Mouse (Mus musculus) activated CD4-positive, CD25-positive, alpha-beta regulatory T cell, adult 4 months (primary cell): ENCODE measurements around the gene Plekha7. TPM values are rescaled to one million over a fixed set of nuclear protein-coding genes. Genes with fewer than 3 reads are reported as not detected.

Source experiments
- ATAC-seq: one replicate; pipeline ENCODE4 v1.8.0; 2017
- polyA plus RNA-seq, 2 experiments: library from polyadenylated mRNA; unstranded; fragments of 100-300 nt; shearing (Covaris generic); gene quantifications; one replicate each; pipeline ENCODE4 v1.2.1; 2017

The Plekha7 gene
- 10 to 100 TPM in 1 of 2 experiments, 1 to 10 TPM in 1; 4.3 to 11.3 TPM for polyA plus RNA-seq

GRCm38 (mm10) chr7:116307871-116308631, at the start of gene Plekha7:
Gene Plekha7 (minus strand): TSS chr7:116308376.
- peak; percentile 57 for ATAC-seq

GRCm38 (mm10) chr7:116336226-116336625, 28.1 kb upstream of the Plekha7 start:
- peak; percentile 27 for ATAC-seq

DNA sequence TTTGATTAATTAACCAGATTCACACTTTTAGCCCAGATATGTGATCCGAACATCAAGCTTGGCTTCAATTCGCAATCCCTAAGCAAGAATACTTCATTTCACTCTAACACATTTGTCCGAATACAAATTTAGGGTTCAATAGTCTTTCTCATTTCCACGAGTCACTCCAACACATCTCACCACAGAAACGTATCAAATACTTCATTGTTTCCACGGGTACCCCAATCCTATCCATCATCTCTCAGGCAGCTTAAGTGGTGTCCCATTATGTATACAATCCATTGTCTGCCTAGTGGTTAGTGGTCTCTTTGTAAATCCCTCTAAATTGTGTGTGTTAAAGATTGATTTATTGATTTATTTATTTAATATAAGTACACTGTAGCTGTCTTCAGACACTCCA, 27.0 kb upstream of the Plekha7 start:
- no peak for ATAC-seq

DNA sequence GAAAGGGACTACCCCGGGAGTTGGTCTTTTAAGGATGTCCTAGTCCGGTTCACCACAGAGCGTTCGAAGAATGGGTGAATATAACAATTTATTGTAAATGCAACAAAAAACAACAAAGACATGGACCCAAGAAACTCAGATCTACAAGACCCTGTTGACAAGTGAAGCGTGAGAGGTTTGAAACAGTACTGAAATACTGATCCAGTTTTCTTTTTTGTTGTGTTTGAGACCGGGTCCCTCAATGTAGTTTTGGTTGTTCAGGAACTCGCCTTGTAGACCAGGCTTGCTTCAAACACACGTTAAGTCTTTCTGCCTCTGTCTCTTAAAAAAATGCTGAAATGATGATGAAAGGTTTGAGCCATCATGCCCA, 26.5 kb upstream of the Plekha7 start:
- no peak for ATAC-seq

DNA sequence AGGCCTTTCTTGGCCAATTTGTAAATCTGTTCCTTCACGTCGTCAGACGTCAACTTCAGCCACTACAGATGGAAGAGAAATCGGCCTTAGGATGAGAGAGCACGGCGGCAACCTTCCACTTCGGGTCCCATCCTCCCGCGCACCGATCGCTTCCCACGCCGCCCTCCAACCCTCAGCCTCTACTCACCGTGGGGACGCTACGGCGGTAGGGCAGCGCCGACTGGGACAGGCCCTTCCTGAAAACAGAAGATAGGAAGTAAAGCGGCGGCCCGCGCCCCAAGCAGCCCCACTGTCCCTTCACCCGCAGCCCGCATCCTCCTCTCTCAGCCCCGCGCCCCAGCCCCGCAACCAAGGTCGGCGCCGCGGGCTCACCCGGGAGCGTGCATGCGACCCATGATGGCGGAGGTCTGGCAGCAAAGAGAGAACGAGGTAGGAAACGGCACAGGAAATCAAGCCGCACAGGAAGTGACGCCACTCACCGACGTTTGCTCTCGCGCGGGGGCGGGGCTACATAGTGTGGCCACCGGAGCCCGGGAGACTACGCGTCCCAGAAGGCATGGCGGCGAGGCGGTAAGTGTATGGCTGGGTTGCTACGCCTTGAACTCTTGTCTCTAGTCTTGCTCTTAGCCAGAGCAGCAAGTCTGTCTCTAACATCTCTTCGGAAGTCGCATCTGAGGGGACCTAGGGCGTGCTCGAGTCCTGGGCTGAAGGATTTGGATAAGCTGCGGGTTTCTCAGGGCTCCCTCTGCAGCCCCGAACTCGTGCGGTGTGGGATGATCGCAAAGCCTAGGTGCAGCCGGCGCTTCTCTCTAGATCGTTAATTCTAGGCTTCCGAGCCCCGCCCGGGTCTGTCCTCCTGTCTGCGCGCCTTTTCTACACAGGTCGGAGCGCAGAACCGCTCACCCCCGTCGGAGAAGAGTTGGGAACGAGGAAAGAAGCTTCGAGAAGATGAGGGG, 25.8 kb upstream of the Plekha7 start, which contains the start of gene Rps13:
Gene Rps13 (minus strand): TSS at position 483 of the 956 bp plus-strand sequence.
- peak; percentile 95 for ATAC-seq

DNA sequence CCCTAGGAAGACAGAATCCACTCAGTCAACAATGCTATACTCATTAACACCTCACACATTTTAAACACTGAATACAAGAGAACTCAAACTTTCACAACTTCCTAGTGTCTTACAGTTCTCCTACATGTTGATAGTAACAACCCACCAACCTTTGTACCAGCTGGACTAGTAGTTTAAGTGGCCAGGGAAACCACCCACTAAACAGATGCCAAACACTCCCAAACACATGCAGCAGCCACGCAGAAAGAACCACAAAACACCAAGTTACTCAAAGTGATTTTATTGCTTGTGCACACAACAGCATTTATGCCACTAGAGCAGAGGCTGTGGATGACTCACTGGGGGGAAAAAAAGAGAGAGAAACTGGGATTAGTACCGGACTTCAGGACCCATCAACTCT, 23.1 kb upstream of the Plekha7 start:
- ATAC-seq = no peak

DNA sequence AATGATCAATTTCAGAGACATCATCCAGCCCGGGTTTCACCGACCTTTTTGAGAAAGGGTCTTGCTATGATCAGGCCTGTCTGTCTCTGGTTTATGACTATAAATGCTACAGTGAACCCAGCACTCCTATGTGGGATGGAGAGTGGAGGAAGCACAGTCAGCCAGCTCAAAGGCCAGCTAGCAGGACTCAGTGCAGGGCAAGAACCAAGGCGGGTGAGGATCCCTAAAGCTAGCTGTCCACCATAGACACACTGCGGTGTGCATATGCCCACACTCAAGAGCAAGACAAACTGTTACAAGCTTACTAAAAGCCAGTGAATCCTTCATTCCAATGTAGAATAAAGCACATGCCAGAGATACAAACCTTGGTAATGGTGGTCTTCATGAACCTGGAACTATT, 21.7 kb upstream of the Plekha7 start:
- no peak for ATAC-seq

- no peak for ATAC-seq
Measured at GRCm38 (mm10) chr7:116328777-116329176, 20.6 kb upstream of the Plekha7 start.

DNA sequence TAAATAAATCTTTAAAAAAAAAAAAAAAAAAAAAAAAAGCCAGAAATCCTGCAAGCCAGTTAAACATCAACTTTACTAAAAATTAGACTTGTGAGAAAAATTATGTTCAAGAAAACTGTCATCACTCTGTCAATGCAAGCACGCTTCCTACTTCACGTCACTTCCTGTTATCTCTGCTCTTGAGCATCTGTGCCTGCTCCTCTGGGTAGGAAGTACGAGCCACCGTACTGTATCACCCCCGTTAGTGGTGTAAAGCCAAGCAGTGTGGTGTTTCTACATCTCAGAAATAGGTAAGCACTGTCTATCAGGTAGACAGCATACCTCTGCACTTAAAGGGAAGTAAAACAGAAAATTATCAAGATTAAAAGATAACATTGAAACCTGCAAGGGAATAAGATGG, 19.7 kb upstream of the Plekha7 start:
- ATAC-seq = peak; percentile 96

DNA sequence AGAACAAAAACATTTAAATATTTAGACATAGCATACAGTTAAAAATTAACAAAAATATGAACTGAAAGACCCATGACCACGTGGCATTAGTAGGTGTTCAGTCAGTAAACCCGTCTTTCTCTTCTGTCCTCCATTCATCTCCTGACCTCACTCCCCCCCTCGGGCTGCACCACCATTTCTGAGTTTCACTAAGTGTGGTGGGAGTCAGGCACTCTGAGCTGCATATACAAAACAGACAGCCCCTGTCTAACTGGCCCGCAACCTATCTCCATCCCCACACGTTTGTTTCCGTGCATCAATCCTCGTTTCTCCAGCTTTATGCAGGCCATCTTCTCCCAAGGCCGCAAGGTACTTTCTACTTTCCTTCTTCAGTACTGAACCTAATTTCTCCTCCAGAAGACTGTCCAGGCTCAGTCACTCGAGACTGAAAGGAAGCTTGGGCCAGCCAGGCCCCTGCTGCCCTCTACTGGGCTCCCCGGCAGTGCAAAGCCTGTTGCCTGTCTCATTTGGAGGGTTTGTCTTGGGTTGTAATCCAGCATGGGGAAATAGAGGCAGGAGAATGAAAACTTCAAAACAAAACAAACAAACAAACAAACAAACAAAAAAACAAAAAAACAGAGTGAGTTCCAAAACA, 15.3 kb upstream of the Plekha7 start:
- ATAC-seq = no peak

DNA sequence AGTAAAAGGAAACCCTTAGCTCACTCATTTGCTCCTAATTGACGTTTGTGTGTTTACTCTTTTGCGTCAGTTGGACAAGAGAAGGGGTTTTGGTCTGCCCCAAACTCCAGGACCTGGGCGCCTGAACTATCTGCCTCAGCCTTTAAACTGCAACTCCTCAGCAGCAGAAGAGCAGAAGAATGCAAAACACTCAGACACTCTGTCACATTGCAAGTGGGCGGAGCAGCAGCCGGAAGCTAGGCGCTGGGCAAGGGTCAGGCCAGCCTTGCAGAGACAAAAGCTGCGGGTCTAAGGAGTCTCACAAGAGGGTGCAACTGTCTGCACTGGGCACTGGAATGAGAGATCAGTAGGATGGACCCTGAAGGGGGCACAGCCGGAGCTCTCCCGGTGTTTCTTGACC, 1.3 kb upstream of the Plekha7 start:
- no peak for ATAC-seq

GRCm38 (mm10) chr7:116308632-116308991, 436 bp upstream of the Plekha7 start:
- ATAC-seq = no peak

- ATAC-seq = peak; percentile 16
Measured at GRCm38 (mm10) chr7:116307099-116307870, 891 bp downstream of the Plekha7 start.

GRCm38 (mm10) chr7:116306601-116307000, 1.6 kb downstream of the Plekha7 start:
- ATAC-seq = no peak

- no peak for ATAC-seq
Measured at GRCm38 (mm10) chr7:116301661-116302311, 6.4 kb downstream of the Plekha7 start.

GRCm38 (mm10) chr7:116301144-116301543, 7.0 kb downstream of the Plekha7 start:
- no peak for ATAC-seq

GRCm38 (mm10) chr7:116298851-116299250, 9.3 kb downstream of the Plekha7 start:
- no peak for ATAC-seq

DNA sequence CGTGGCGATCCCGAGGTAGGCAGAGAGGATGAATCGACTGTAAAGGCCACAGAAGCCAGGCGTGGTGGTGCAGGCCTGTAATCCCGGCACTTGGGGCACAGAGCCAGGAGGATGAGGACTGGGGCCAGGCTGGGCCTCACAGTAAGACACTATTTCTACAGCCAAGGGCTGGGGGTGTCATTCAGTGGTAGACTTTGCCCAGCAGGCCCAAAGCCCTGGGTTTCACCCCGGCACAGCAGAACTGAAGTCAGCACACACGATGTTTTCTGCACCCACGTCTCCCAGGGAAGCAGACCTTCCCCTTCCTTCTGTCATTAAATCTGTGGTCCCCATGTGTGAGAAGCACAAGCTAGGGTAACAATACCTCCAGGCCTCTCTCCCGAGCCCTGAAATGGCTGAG, 9.8 kb downstream of the Plekha7 start:
- ATAC-seq = no peak

- no peak for ATAC-seq
Measured at GRCm38 (mm10) chr7:116294961-116295360, 13.2 kb downstream of the Plekha7 start.

GRCm38 (mm10) chr7:116292377-116292776, 15.8 kb downstream of the Plekha7 start:
- ATAC-seq = no peak

DNA sequence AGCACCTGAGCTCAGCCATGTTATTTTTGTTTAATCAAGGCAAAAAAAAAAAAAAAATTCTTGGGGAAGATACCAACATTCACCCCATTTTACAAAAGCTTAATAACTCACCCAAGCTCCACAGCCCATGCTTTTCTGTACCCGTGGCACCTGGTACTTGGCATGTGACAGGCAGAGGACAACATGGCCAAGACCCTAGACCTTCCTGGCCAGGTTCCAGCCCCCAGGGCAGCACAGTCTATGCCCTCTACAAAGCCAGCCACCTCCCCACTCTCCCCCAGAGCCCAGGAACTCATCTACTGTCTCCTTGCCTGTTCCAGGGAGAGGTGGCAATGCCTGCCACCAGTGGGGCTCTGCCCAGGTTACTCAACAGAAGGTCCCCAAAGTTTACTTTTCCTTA, 17.6 kb downstream of the Plekha7 start:
- no peak for ATAC-seq

GRCm38 (mm10) chr7:116288996-116289395, 19.2 kb downstream of the Plekha7 start:
- no peak for ATAC-seq
